Mouse (Mus musculus) bone marrow, adult 2 months (tissue): ENCODE measurements around the gene Hira.

ENCODE experiments used
- CTCF ChIP-seq: fragments of 200-500 bp; IDR thresholded peaks from 2 replicates; pipeline ENCODE4 v1.5.1; 2011; ENCODE audit warnings: low read length, control low read depth; ENCODE audit not compliant: control insufficient read depth, insufficient read depth
- POLR2A ChIP-seq: fragments of 200-500 bp; IDR thresholded peaks from 2 replicates; pipeline ENCODE4 v1.6.1; 2011; ENCODE audit warnings: low read depth, mild to moderate bottlenecking, control low read depth, low read length, borderline replicate concordance; ENCODE audit not compliant: control insufficient read depth

DNA sequence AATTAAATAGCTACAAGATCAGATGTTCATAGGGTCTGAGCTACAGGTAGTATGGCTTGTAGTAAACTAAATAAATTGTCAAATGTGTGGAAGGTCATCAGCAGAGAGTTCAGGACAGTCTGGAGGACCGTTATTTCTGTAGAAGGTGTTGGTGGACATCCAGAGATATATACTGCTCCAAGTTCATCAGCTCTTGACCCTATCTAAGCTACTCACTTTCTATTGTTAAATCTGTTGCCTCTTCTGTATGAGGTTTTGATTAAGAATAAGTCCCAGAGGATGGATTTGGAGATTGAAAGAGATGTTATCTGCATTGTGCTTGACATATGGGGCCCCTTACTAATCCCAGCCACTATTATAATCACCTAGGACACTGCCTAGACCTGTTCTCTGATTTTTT, 129.9 kb downstream of the Hira start:
- no peak for TF ChIP-seq CTCF
- TF ChIP-seq POLR2A: no peak
